Mouse (Mus musculus) hindbrain, embryonic 11.5 days (tissue): ENCODE results near the gene Tsen34. TPM values are rescaled to one million over a fixed set of nuclear protein-coding genes. Genes with fewer than 3 reads are reported as not detected.
"Not testable (repeated sequence)": the region's sequence is repeated elsewhere in the genome, so short reads cannot be mapped to it uniquely, and the experiment has no call there.

Experiments
- ATAC-seq: fragments of 200-750 bp; cut with Nextera tagmentation; 2 replicates; pipeline ENCODE4 v1.8.0; 2017; ENCODE audit warnings: mild to moderate bottlenecking, moderate TSS enrichment, moderate library complexity; ENCODE audit not compliant: low FRiP score
- DNase-seq: peaks from one replicate; pipeline ENCODE4 v3.0.0-alpha.2; 2015; ENCODE audit warnings: low spot score
- H3K27ac ChIP-seq: fragments of 300-500 bp; sonication (generic); 2 replicates; pipeline ENCODE4 v1.5.1; 2014; ENCODE audit warnings: mild to moderate bottlenecking, low read depth, low read length
- H3K27me3 ChIP-seq: fragments of 300-500 bp; sonication (generic); 2 replicates; pipeline ENCODE4 v1.6.1; 2014; ENCODE audit warnings: mild to moderate bottlenecking, low read length, moderate library complexity, mixed read lengths; ENCODE audit not compliant: control insufficient read depth, insufficient read depth
- H3K36me3 ChIP-seq: fragments of 300-500 bp; sonication (generic); 2 replicates; pipeline ENCODE4 v1.6.1; 2014; ENCODE audit warnings: mild to moderate bottlenecking, low read length, moderate library complexity, mixed read lengths; ENCODE audit not compliant: control insufficient read depth, insufficient read depth
- H3K4me1 ChIP-seq: fragments of 300-500 bp; sonication (generic); replicated peaks from 2 replicates; pipeline ENCODE4 v1.6.1; 2014; ENCODE audit warnings: low read length, mixed read lengths; ENCODE audit not compliant: control insufficient read depth, insufficient read depth
- H3K4me2 ChIP-seq: fragments of 300-500 bp; sonication (generic); replicated peaks from 2 replicates; pipeline ENCODE4 v1.6.1; 2014; ENCODE audit warnings: mild to moderate bottlenecking, low read depth, low read length
- H3K4me3 ChIP-seq: fragments of 300-500 bp; sonication (generic); 2 replicates; pipeline ENCODE4 v1.5.1; 2014; ENCODE audit warnings: low read depth, low read length
- H3K9ac ChIP-seq: fragments of 300-500 bp; sonication (generic); 2 replicates; pipeline ENCODE4 v1.6.1; 2014; ENCODE audit warnings: low read depth, low read length
- H3K9me3 ChIP-seq: fragments of 300-500 bp; sonication (generic); 2 replicates; pipeline ENCODE4 v1.6.1; 2016; ENCODE audit warnings: low read length; ENCODE audit not compliant: control insufficient read depth
- whole genome bisulfite sequencing: fragments of 180-500 bp; shearing (Covaris S2); extraction: QIAGEN DNeasy Blood & Tissue Kit; methylation state at CpG from one replicate; pipeline ENCODE4 v1.1.7; 2014; 5-methylcytosine and 5-hydroxymethylcytosine counted together
- polyA plus RNA-seq: library from polyadenylated mRNA; unstranded; fragments of >200 nt; fragmentation: Nextera tagmentation; extraction: Ambion mirVana; gene quantifications from 2 replicates; pipeline ENCODE4 v1.2.1, GENCODE M21; 2014

Gene Tsen34
- polyA plus RNA-seq, 1 experiment from 2014 or later, result 204 TPM

DNA sequence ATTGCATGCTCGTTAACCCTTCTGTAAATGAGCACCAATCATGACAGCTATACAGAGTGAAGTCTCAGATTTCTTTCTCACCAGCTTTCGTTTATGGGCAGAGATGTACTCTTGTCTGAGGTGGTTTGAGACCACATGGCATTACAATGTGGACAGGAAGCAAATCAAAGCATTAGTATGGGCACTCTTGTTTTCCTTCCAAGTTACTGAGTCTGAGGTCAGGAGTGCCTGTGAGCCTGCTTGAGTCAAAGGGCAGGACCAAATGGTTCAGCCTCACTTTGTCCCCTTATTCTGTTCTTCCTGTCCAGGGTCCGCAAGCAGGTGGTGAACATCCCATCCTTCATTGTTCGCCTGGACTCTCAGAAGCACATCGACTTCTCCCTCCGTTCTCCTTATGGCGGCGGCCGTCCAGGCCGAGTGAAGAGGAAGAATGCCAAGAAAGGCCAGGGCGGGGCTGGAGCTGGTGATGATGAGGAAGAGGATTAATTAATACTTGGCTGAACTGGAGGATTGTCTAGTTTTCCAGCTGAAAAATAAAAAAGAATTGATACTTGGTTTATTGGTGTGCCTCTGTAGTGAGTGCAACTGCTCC, 13.8 kb downstream of the Tsen34 start:
- peak overlapping the region; percentile 84 for H3K4me3 ChIP-seq
- H3K27me3 ChIP-seq, result no peaks in the 10 kb centered on the region
- DNase-seq (no peak), ATAC-seq (no peak)
- peaks cover 6% of the 10 kb centered on the region; the same call in 1 of the 2 replicates for H3K36me3 ChIP-seq
- no peaks in the 10 kb centered on the region for H3K9me3 ChIP-seq
- 67% methylated on average over 11 of the region's 11 CpGs for WGBS
- no peak overlapping the region for H3K27ac ChIP-seq
- peak overlapping the region; percentile 82 for H3K4me2 ChIP-seq
- H3K4me1 ChIP-seq, result peaks cover 2% of the 10 kb centered on the region; the same call in 1 of the 2 replicates
- H3K9ac ChIP-seq, result peak overlapping the region; percentile 86; the same call in 1 of the 2 replicates

DNA sequence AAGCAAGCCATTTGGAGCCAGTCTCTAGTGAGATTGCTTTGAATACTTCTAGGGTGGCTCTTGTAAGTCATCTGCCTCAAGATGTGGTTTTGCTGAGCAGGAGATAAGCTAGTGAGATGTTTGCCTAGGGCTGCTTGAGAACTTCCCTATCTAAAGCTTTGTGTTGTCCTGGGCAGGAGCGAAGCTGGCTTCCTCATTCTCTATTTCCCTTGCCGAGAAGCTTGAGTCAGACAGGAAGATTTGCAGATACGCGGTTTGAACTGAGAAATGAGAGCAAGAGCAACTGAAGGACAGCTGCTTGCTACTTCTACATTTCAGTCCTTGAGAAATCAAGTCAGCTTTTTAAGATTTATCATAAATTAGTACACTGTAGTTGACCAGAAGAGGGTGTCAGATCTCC, 14.4 kb downstream of the Tsen34 start:
- 0 out of 2 replicates have a peak overlapping the region, but pooled peaks have one; percentile 10 for H3K4me3 ChIP-seq
- no peak overlapping the region for H3K27ac ChIP-seq
- 78% methylated on average over 4 of the region's 4 CpGs for WGBS
- no peaks in the 10 kb centered on the region for H3K9me3 ChIP-seq
- ATAC-seq (no peak), DNase-seq (no peak)
- H3K9ac ChIP-seq, result no peak overlapping the region
- no peaks in the 10 kb centered on the region for H3K27me3 ChIP-seq
- H3K36me3 ChIP-seq, result peaks cover 6% of the 10 kb centered on the region; the same call in 1 of the 2 replicates
- H3K4me1 ChIP-seq, result peaks cover 2% of the 10 kb centered on the region; the same call in 1 of the 2 replicates
- H3K4me2 ChIP-seq, result no peak overlapping the region

DNA sequence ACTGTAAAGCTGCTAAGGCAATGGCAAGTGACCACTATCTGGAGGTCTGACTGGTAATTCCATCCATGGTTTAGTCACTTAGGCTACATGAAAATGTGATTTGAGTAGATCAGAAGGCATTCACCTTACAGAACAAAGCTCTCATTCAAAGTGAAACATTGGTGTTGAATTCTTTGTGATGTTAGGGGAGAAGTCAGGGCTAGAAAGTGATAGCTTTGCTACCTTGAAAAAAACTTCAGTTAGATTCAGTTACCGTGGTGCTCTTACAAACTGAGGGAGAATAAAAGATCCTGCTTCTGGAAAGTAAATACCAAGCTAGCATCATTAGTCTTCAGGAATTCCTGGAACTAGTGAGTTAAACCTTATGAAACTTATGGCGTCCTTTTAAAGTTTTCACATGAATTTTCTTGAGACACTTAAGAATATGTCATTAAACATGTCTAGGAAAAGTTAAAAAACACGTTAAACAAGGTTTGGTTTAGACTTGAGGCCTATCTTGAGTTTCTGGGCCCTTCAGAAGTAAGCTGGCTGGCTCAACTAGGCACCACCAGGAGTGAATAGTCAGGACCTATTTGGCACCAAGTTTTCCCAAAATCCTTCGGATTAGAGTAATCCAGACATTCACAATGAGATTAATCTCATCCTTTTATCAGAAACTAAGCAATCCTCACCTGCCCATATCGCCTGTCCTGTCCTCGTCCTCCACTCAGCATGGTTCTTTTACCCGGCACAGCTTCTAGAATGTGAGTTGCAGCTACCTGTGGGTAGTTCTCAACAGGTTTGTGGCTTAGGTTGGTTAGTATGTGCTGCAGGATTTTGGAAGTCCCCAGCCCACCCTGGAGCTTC, 15.1 kb downstream of the Tsen34 start:
- H3K4me2 ChIP-seq, result no peak overlapping the region
- H3K27me3 ChIP-seq, result no peaks in the 10 kb centered on the region
- peaks cover 6% of the 10 kb centered on the region; the same call in 1 of the 2 replicates for H3K36me3 ChIP-seq
- no peak for ATAC-seq
- no peak overlapping the region for H3K27ac ChIP-seq
- no peaks in the 10 kb centered on the region for H3K9me3 ChIP-seq
- H3K9ac ChIP-seq, result no peak overlapping the region
- 27% methylated on average over 7 of the region's 7 CpGs for WGBS
- H3K4me3 ChIP-seq, result no peak overlapping the region
- no peak for DNase-seq
- peaks cover 2% of the 10 kb centered on the region; the same call in 1 of the 2 replicates for H3K4me1 ChIP-seq

DNA sequence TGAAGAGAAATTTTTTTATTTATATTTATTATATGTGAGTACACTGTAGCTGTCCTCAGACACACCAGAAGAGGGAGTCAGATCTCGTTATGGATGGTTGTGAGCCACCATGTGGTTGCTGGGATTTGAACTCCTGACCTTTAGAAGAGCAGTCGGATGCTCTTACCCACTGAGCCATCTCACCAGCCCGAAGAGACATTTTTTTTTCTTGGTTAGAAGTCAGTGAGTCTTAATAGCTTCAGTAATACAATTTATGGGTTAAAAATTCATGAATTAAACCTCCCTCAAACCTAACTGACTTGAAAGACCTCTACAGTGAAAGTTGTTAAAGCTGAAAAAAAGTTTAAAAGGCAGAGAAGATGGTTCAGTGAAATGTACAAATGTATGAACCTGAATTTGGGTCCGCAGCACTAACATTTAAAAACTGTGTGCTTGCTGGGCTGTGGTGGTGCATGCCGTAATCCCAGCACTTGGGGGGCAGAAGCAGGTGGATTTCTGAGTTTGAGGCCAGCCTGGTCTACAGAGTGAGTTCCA, 15.9 kb downstream of the Tsen34 start:
- WGBS, result 54% methylated on average over 5 of the region's 5 CpGs
- H3K9me3 ChIP-seq, H3K36me3 ChIP-seq, H3K27ac ChIP-seq, H3K9ac ChIP-seq, H3K4me2 ChIP-seq, H3K4me1 ChIP-seq, H3K4me3 ChIP-seq, ATAC-seq, H3K27me3 ChIP-seq, DNase-seq: not testable (repeated sequence)

DNA sequence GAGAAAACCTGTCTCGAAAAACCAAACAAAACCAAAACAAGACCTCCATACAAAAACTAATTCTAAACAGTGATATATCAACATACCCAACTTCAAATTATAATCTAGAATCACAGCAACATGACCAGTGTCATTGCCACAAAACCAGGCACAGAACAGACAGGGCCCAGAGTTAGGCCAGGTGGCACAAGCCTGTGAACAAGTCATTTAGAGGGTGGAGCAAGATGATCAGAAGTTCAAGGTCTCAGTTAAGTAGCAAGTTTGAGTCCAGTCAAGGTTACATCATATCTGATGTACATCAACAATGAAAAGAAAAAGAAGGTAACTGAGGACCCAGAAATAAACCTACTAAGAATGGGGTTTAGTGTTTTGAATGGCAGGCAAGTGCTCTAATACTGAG, 16.3 kb downstream of the Tsen34 start:
- ATAC-seq, result no peak
- H3K36me3 ChIP-seq, result peaks cover 6% of the 10 kb centered on the region; the same call in 1 of the 2 replicates
- H3K4me1 ChIP-seq, result peaks cover 2% of the 10 kb centered on the region; the same call in 1 of the 2 replicates
- no peaks in the 10 kb centered on the region for H3K27me3 ChIP-seq
- H3K4me3 ChIP-seq, result no peak overlapping the region
- no peak overlapping the region for H3K9ac ChIP-seq
- no peak overlapping the region for H3K4me2 ChIP-seq
- no peak overlapping the region for H3K27ac ChIP-seq
- DNase-seq, result no peak
- no peaks in the 10 kb centered on the region for H3K9me3 ChIP-seq
- WGBS, result 93% methylated on average over 1 of the region's 1 CpGs

DNA sequence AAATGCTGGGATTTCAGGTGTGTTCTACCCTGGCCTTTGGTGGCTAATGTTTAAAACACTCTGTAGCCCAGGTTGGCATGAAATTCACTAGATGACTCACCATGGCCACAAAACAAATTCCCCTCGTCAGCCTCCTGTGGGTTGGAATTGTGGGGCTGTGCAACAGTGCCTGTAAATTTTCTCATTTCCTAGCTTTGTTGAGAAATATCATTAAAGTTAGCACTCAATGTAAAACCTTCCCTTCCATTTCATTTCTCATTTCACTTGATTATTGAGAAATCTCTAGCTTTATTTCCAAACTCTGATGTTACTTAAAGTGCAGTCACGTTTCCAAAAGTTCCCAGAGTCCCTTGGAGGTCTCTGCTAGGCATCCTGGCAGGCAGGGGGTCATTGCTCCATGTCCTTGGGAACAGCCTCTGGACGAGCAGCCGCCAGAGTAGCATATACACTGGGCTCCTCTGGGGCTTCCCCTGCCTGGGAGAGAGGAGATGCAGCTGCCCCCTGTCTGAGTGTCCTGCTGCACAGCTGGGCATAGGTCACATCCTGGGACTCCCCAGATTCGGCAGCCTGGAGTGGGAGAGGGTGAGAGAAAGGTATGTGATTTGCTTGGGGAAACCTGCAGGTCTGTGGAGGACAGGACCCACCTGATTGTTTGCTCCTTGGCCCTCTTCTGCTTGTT, 19.7 kb downstream of the Tsen34 start:
- H3K4me2 ChIP-seq, result no peak overlapping the region
- H3K4me3 ChIP-seq, result no peak overlapping the region
- ATAC-seq (no peak), DNase-seq (no peak)
- H3K27me3 ChIP-seq, result no peaks in the 10 kb centered on the region
- H3K9me3 ChIP-seq, result no peaks in the 10 kb centered on the region
- no peaks in the 10 kb centered on the region for H3K36me3 ChIP-seq
- no peak overlapping the region for H3K9ac ChIP-seq
- 49% methylated on average over 5 of the region's 5 CpGs for WGBS
- no peak overlapping the region for H3K27ac ChIP-seq
- no peaks in the 10 kb centered on the region for H3K4me1 ChIP-seq

DNA sequence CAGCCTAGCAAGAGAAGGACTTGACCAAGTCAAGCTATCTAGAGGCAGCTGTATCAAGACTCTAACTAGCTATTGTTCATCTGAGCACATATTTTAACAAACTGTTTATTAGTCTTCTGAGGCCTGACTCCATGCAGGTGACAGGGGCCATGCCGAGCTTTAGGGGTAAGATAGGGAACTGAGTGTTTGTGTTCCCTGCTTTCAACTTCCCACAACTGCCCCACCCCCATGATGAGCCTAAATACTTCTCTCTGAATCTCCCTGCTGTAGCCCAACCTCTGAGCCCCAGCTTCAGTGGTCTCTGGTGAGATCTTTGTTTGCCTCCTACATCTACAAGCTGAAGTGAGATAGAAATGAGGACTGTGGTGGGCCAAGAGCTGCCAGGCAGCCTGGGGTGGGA, 22.6 kb downstream of the Tsen34 start:
- Histone ChIP-seq H3K36me3 (no peaks in the 10 kb centered on the region), H3K9ac (no peak overlapping the region), H3K27ac (no peak overlapping the region), H3K9me3 (no peaks in the 10 kb centered on the region), H3K4me3 (no peak overlapping the region), H3K27me3 (no peaks in the 10 kb centered on the region), H3K4me1 (no peaks in the 10 kb centered on the region), H3K4me2 (no peak overlapping the region)
- no peak for DNase-seq
- no peak for ATAC-seq
- WGBS, result 70% methylated on average over 1 of the region's 1 CpGs

DNA sequence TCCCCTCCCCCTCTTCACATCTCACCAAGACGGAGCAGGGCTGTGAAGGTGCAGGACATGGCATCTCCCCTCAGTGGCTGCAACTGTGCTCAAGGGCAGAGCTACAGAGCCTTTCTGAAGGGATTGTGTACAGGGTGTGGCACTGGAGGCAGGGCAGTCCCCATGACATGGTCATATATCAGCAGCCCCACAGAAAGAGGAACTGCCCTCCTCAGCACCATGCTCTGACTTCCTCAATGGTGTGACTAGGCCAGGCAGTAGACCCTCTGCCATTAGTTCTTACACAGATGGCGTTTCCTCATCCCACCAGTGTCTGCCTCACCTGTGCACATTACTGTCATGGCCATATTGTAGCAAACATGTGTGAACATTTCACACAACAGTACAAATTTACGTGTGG, 27.6 kb downstream of the Tsen34 start, which contains the start of gene Pirb:
Gene Pirb (minus strand): TSS at position 124 of the 400 bp plus-strand sequence.
- H3K9me3 ChIP-seq, H3K27ac ChIP-seq, H3K4me3 ChIP-seq, H3K4me2 ChIP-seq, H3K9ac ChIP-seq, ATAC-seq, H3K27me3 ChIP-seq, DNase-seq, H3K4me1 ChIP-seq, H3K36me3 ChIP-seq: not testable (repeated sequence)
- 60% methylated on average over 1 of the region's 3 CpGs for WGBS
